Mouse (Mus musculus) spleen, postnatal 10 days (tissue): ENCODE measurements around the gene 1700030K09Rik.

Experiments used
- DNase-seq, 2 experiments: peaks; one replicate each; pipeline ENCODE4 v3.0.0; 2021 to 2022; ENCODE audit warnings: low spot score in 2 of 2

1700030K09Rik gene

GRCm38 (mm10) chr8:72459881-72460533, 16.3 kb downstream of the 1700030K09Rik start:
- no peak for DNase-seq

DNA sequence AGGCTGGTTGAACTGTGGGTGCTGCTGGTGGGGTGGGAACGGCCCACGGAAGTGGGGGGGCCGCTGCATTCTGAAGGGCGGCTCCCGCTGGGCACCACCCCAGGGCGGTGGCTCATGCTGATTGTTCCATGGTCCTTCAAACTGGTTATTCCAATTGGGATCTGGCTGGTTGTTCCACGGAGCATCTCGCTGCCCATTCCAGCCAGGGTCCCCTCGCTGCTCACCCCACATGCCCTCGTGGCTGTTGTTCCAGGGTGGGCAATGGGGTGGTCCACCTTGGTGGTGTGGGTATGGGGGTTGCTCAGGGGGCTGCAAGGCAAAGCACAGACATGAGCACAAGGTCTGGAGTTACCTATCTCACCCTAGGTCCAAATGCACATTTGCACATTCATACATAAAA, 20.5 kb downstream of the 1700030K09Rik start:
- DNase-seq = no peak

DNA sequence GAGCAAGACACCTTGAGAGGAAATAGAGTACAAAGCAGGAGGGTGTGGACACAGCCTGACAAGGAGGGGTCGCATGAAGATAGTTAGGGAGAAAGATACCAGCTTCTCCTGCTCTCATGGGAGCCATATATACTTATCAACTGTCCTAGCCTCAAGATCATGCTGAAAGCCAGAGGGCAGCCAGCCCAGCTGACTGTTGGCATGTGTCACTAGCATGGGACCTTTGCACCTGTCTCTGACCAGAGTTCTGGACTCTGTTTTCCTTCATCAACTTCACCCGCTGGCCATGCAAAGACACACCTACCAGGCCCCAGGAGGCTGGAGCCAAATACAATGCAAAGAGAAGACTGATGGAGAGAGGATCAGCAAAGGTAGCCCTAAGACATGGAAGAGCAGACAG, 25.6 kb downstream of the 1700030K09Rik start:
- DNase-seq = no peak

DNA sequence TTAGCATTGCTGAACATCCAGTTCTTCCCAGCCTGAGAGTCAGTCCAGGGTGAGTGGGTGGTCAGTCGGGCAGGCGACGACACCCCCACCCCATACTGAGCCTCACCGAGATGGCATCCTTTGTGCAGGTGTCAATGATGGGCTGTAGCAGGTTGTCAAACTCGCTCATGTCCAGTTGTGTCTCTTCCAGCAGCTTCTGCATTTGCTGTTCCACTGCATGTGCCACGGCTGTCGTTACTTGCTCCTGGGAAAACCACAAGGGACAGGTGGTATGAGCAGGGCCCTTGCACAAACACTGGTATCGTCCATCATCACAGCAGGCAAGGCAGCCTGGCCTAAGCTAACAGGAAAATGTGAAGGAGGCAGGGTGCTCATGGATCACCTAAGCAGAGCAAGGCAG, 26.3 kb downstream of the 1700030K09Rik start:
- DNase-seq = no peak

DNA sequence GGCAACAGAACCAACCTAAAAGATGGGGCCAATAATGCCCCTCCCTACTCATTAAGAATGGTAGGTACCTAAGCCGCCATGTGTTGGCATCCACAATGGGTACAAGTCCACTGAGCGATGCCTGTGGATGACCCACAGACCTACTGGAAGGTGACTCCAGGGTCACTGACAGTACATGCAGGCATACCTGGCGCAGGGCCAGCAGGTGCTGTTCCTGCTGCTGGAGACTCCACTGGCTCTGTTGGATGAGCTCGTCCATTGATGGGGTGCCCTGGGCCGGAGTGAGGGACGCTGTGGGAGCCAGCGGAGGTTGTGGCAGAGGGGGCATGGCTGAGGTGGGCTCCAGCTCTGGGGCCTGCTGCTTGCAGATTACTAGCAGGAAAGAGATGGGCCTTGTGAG, 27.0 kb downstream of the 1700030K09Rik start:
- DNase-seq = no peak

GRCm38 (mm10) chr8:72474826-72475546, 31.3 kb downstream of the 1700030K09Rik start, which contains the start of gene Cherp:
Cherp (minus strand) TSS chr8:72475226.
- DNase-seq = peak; percentile 90 to 97

- peak in 1 of 2 experiments; percentile 53 for DNase-seq
Observed at GRCm38 (mm10) chr8:72485456-72486199, 41.9 kb downstream of the 1700030K09Rik start.

DNA sequence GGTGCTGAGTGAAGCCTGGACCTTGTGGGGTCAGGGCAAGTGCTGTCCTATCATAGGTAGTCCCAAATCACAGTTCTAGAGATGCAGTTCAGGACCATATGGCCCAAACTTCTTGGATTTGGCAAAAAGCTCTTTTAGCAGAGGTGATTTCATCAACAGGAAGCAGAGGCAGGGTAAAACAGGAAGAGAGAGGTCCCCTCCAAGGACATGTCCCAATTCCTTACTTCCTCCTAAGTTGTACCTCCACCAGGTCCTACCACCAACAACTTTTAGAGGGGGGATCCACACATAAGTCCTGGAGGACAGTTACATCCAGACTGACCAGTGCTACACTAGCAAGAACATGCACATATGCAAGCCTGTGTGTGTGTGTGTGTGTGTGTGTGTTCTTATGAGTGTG, 43.3 kb downstream of the 1700030K09Rik start:
- no peak for DNase-seq

DNA sequence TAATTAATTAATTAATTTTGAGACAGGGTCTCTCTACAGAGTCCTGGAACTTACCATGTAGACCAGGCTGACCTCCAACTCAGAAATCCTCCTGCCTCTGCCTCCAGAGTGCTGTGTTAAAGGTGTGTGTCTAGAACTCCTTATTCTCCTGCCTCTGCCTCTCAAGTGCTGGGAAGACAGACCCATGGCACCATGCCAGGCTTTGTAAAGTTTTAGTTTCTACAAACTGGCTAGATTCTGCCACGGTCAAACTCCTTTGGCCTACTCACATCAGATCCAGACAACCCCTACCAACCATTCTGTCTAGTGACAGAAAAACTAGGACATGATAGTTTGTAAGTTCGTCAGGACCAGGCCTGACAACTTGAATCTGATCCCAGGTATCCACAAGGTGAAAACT, 47.3 kb downstream of the 1700030K09Rik start:
- no peak for DNase-seq

GRCm38 (mm10) chr8:72491680-72492621, 48.3 kb downstream of the 1700030K09Rik start, which contains the start of gene Slc35e1:
Slc35e1 (minus strand) TSS chr8:72492614.
- peak; percentile 41 to 61 for DNase-seq

DNA sequence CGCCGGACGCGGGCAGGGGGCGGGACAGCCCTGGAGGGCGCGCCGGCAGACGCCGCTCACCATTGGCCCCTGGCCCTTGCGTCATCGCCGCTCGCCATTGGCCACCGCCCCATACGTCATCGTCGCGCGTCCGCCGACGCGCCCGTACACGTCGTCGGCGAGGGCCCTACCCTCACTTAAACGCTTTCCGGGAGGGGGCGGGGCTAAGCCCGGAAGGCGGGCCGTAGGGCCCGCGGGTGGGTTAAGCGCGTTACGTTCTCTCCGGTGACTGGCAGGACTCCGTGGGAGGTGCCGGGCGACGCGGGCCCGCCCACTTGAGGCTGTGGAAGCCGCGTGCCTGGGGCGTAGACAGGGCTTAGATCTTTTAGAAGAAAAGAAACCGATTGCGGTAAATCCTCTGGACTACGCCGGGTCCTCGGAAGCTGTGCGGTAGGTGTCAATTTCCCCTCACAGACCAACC, 49.0 kb downstream of the 1700030K09Rik start:
- peak; percentile 99 to 100 for DNase-seq

DNA sequence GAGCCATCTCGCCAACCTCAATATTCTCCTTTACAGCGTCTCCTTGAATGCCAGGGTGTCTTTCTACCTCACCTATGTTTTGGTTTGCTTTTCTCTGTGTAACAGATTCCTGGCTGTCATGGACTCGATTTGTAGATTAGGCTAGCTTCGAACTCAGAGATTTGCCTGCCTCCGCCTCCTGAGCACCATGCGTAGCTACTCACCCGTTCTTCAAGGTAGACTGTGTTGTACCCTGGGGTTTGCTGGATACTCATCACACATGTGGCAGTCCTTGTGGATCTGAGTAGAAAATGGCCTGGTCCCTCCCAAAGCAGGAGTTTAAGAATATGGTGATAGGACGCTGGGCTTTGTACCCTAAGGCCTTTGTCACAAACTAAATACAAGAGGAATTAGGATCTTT, 49.7 kb downstream of the 1700030K09Rik start:
- no peak for DNase-seq

GRCm38 (mm10) chr8:72495411-72496111, 51.9 kb downstream of the 1700030K09Rik start:
- no peak for DNase-seq

DNA sequence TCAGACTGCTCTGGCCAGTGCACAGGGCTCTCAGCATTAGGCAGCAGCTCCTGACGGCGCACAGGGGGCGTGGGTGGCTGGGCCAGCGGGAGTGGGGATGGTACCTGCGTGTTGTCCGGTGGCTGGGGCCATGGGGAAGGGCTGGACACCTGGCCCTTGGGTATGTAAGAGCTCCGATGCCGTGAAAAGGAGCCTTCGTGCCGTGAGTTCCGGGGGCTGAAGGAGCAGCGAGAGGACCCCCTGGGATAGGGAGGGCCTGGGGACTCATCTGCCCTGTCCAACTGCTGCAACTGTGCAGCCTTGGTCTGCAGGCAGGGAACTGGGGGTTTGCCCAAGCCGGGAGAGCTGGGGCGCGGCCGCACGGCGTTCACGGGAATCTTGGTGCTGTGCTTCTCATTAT, 52.5 kb downstream of the 1700030K09Rik start:
- no peak for DNase-seq

GRCm38 (mm10) chr8:72497911-72498310, 54.2 kb downstream of the 1700030K09Rik start:
- DNase-seq = no peak

DNA sequence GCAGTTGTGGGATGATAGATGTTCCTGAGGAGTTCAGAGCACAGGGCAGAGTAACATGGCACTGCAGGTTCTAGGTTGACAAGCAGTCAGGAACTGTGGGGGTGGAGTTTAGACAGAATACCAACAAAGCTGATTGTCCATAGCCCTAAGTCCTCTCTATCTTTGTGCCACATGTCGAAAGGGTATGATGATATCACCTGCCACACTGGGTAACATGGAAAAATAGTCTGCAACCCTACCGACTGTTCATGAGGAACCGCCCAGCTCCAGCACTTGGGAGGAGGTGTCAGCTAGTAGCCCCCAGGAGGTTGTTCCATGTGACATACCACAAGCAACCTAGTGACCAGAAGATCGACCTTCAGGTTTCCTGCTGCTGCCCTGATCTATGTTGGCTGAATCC, 54.8 kb downstream of the 1700030K09Rik start:
- no peak for DNase-seq

DNA sequence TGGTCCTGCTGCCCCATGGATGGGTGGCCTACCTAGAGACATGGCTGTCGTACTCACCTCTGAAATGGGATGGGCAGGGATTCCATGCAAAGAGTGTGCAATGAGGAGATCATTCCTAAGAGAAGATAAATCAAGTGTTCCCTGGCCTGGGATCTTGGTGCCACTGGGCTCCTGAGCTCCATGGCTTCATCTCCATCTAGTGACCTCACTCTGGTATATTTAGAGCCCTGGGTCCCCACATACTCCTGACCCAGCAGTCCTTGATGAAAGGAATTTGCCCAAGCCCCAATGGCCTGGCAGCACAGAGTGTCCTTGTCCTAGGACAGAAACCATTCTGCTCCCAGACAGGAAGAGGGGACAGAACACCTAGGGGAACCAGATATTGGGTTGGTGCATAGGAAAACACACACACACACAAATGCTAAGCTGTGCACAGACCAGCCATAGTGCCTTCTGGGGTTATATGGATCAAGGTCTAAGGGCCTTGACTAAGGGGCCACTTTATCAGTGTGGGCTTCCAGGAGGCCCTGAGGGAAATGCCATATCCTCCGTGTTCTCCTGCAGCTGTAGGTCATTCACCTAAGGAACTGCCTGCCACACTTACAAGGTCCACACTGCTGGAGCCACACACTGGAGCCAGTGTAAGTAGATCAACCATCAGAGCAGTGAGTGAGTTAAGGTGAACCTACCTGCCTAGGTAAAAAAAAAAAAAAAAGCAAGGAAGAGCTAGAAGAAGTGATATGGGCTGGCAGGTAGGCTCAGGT, 56.0 kb downstream of the 1700030K09Rik start:
- no peak for DNase-seq

- no peak for DNase-seq
Observed at GRCm38 (mm10) chr8:72500521-72500931, 56.8 kb downstream of the 1700030K09Rik start.

GRCm38 (mm10) chr8:72504137-72504536, 60.5 kb downstream of the 1700030K09Rik start:
- DNase-seq = no peak
